Mouse (Mus musculus): ENCODE data around the gene Klhl22. TPM values are rescaled to one million over a fixed set of nuclear protein-coding genes. Genes with fewer than 3 reads are reported as not detected.

Klhl22 gene
- polyA plus RNA-seq, 1 experiment from 2014 or later, result 98.9 TPM

DNA sequence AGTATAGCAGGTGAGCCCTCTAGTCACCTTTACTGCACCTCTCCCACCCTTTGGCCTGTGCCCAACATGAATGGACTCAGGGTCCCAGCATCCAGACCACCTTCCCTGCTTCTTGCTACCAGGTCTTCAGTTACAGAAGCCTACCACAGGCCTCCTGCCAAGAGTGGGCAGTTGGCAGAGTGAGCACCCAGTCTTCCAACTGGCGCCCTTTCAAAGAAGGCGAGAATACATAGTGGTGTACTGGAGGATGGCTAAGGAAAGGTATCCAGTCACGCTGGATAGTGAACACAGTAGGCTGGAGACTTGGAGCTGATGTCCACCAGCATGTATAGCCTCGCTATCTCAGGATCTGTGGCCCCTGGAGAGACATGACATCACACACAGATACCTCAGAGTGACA, 34.6 kb downstream of the Klhl22 start:
- no peak for ATAC-seq (ENCODE audit: low read depth)
- 92% methylated on average over 4 of the region's 4 CpGs for WGBS
- Histone ChIP-seq H3K4me1 (ENCODE audit: control insufficient read depth, insufficient read depth, low read length) (peaks cover 14% of the 10 kb centered on the region), H3K4me2 (ENCODE audit: low read depth, low read length) (no peak overlapping the region), H3K9me3 (ENCODE audit: control insufficient read depth, low read length) (no peaks in the 10 kb centered on the region), H3K36me3 (ENCODE audit: control insufficient read depth, insufficient read depth, low read length) (peaks cover 24% of the 10 kb centered on the region), H3K27me3 (ENCODE audit: control insufficient read depth, insufficient read depth, low read length) (peaks cover 31% of the 10 kb centered on the region), H3K9ac (replicated peaks; ENCODE audit: low read depth, low read length) (no peak overlapping the region), H3K4me3 (ENCODE audit: low read depth, low read length) (no peak overlapping the region), H3K27ac (ENCODE audit: low read depth, low read length) (no peak overlapping the region)

DNA sequence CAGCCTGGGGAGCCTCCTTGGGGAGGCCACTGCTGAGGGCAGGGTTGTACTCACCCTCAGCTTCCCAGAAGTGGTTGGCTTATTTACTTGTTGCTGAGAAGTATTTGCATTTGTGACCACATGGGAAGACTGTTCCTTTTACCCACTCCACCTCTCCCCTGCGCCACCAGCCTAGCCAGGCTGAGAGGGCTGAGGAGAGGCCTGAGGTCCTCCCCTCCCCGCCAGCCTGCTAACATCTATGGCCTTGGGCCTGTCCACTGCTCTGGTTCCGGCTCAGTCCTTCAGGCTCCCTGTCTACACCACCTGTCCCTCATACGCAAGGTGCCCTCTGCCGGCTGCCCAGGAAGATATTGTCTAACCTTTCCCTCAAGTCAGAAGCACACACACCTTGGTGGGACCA, 36.2 kb downstream of the Klhl22 start:
- no peaks in the 10 kb centered on the region for H3K9me3 ChIP-seq (ENCODE audit: control insufficient read depth, low read length)
- H3K4me3 ChIP-seq (ENCODE audit: low read depth, low read length), result no peak overlapping the region
- no peak overlapping the region for H3K4me2 ChIP-seq (ENCODE audit: low read depth, low read length)
- no peak overlapping the region for H3K27ac ChIP-seq (ENCODE audit: low read depth, low read length)
- H3K27me3 ChIP-seq (ENCODE audit: control insufficient read depth, insufficient read depth, low read length), result peaks cover 44% of the 10 kb centered on the region
- no peak overlapping the region for H3K9ac ChIP-seq (replicated peaks; ENCODE audit: low read depth, low read length)
- peaks cover 14% of the 10 kb centered on the region; the same call in 1 of the 2 replicates for H3K36me3 ChIP-seq (ENCODE audit: control insufficient read depth, insufficient read depth, low read length)
- 77% methylated on average over 5 of the region's 5 CpGs for WGBS
- H3K4me1 ChIP-seq (ENCODE audit: control insufficient read depth, insufficient read depth, low read length), result peaks cover 14% of the 10 kb centered on the region
- ATAC-seq (ENCODE audit: low read depth), result no peak

DNA sequence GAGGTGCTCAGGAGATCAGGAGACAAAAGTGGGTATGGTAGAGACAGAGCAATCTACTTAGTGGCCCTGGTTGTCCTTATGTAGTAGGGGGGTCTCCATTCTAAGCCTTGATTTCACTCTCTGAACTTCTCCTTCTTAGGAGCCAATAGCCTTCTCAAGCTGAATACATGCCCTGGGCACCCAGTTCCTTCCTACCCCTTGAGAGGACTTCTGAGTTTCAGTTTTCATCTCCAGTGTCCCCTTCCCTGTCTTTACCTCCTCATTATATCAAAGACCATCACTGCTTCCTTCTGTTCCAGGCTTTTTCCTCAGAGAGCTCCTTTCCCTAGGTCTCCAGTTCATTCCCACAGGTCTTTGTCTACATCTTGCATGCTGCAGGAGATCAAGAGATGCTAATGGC, 37.1 kb downstream of the Klhl22 start:
- H3K4me2 ChIP-seq (ENCODE audit: low read depth, low read length), result peak overlapping the region; percentile 76
- ATAC-seq (ENCODE audit: low read depth), result no peak
- no peak overlapping the region for H3K27ac ChIP-seq (ENCODE audit: low read depth, low read length)
- peaks cover 14% of the 10 kb centered on the region for H3K4me1 ChIP-seq (ENCODE audit: control insufficient read depth, insufficient read depth, low read length)
- peaks cover 53% of the 10 kb centered on the region for H3K27me3 ChIP-seq (ENCODE audit: control insufficient read depth, insufficient read depth, low read length)
- H3K9me3 ChIP-seq (ENCODE audit: control insufficient read depth, low read length), result no peaks in the 10 kb centered on the region
- H3K9ac ChIP-seq (replicated peaks; ENCODE audit: low read depth, low read length), result no peak overlapping the region
- peak overlapping the region; percentile 39 for H3K4me3 ChIP-seq (ENCODE audit: low read depth, low read length)
- peaks cover 11% of the 10 kb centered on the region; the same call in 1 of the 2 replicates for H3K36me3 ChIP-seq (ENCODE audit: control insufficient read depth, insufficient read depth, low read length)

DNA sequence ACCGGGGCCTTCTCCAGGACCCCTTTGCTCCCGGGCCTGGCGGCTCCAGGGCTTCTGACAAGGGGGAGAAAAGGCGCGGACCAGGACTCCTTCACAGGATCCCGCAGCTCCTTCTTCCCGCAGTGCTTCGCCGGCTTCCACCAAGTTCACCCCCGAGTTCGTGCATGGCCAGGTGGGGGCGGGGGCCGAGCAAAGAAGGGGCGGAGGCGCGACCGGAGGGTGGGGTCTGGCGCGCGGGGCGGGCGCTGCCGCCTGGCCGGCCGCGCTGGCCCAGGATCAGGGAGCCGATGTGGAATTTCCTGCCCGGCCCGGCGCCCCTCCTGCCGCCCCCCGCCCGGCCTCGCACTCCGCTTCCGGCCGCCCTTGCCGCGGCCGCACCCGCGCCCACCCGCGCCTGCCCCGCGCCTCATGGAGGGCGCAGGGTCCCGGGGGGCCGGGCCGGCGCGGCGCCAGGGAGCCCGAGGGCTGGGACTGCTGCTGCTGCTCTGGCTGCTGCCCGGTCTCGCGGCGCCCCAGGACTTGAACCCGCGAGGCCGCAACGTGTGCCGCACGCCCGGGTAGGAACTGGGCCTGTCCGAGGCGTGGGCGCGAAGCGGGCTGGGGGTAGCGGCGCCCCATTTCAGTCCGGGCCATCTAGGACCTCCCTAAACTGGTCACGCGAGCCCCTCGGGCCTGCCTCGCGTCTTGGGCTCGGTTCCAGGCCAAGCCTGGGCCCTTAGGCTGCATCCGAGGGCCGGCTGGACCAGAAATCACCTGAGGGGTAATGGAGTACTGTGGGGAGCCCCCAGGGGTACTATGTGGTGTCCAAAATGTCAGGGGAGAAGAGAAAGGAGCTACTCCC, 37.8 kb downstream of the Klhl22 start, which contains the start of gene Scarf2:
Gene Scarf2, plus strand, starts transcription at position 312 of the 841 bp plus-strand sequence.
- H3K4me3 ChIP-seq (ENCODE audit: low read depth, low read length), result peak within 1 kb of the TSS; percentile 39
- peak within 1 kb of the TSS; percentile 76 for H3K4me2 ChIP-seq (ENCODE audit: low read depth, low read length)
- under 1% methylated on average over 65 of the region's 81 CpGs for WGBS
- peaks cover 6% of the 10 kb centered on the region; the same call in 1 of the 2 replicates for H3K36me3 ChIP-seq (ENCODE audit: control insufficient read depth, insufficient read depth, low read length)
- H3K9ac ChIP-seq (replicated peaks; ENCODE audit: low read depth, low read length), result peak within 1 kb of the TSS; percentile 53
- peak; percentile 23; the same call in 1 of the 2 replicates for ATAC-seq (ENCODE audit: low read depth)
- peaks cover 15% of the 10 kb centered on the region for H3K4me1 ChIP-seq (ENCODE audit: control insufficient read depth, insufficient read depth, low read length)
- H3K9me3 ChIP-seq (ENCODE audit: control insufficient read depth, low read length), result no peaks in the 10 kb centered on the region
- H3K27ac ChIP-seq (ENCODE audit: low read depth, low read length), result no peak within 1 kb of the TSS; the same call in 1 of the 2 replicates
- peaks cover 59% of the 10 kb centered on the region for H3K27me3 ChIP-seq (ENCODE audit: control insufficient read depth, insufficient read depth, low read length)

GRCm38 (mm10) chr16:17797812-17798311, 38.4 kb downstream of the Klhl22 start:
- Histone ChIP-seq H3K9me3 (ENCODE audit: control insufficient read depth, low read length) (no peaks in the 10 kb centered on the region), H3K9ac (replicated peaks; ENCODE audit: low read depth, low read length) (peak overlapping the region; percentile 53; the same call in 1 of the 2 replicates), H3K27me3 (ENCODE audit: control insufficient read depth, insufficient read depth, low read length) (peaks cover 66% of the 10 kb centered on the region), H3K4me2 (ENCODE audit: low read depth, low read length) (peak overlapping the region; percentile 76), H3K27ac (ENCODE audit: low read depth, low read length) (no peak overlapping the region), H3K4me1 (ENCODE audit: control insufficient read depth, insufficient read depth, low read length) (peaks cover 21% of the 10 kb centered on the region), H3K4me3 (ENCODE audit: low read depth, low read length) (peak overlapping the region; percentile 39; the same call in 1 of the 2 replicates), H3K36me3 (ENCODE audit: control insufficient read depth, insufficient read depth, low read length) (no peaks in the 10 kb centered on the region)
- WGBS, result 5% methylated on average over 29 of the region's 29 CpGs
- ATAC-seq (ENCODE audit: low read depth), result peak; percentile 13; the same call in 1 of the 2 replicates

DNA sequence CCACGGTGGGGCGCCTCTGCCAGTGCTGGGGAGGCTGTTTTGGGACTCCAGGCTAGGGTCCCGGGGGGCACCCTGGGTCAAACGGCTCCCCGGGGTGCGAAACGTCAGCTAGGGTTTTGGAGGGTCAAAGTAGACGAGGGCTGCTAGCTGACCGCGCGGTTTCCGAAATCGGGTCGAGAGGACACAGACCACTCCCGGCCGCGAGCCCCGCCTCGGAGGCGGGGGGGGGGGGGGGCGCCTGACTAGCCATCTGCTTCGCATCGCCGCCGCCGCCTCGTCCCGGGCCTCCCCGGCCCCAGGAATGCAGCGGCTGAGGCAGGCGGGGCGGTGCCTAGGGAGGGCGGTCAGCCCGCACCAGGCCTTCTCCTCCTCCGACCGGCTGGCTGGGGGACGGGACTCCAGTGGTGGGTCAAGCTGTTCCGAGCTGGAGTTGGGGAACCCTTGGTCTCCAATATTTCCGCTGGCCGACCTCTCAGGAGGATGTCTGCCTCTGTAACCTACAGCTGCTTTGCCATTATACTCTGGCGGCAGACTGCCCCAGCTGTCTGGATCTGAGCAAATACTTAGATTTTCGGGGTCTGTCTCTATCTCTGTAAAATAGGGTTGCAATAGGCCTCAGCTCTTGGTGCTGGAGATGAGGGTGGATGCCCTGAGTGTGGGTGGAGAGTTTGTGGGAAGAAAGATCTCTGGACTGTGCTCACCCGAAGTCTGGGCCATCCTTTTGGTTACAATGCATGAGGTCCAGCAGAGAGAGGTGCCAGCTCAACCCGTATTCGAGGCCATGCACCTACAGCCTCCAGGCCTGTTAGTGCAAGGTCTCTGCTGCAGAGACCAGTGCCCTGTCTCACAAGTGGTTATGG, 39.1 kb downstream of the Klhl22 start:
- Histone ChIP-seq H3K27me3 (ENCODE audit: control insufficient read depth, insufficient read depth, low read length) (peaks cover 72% of the 10 kb centered on the region), H3K4me3 (ENCODE audit: low read depth, low read length) (peak overlapping the region; percentile 39; the same call in 1 of the 2 replicates), H3K9ac (replicated peaks; ENCODE audit: low read depth, low read length) (peak overlapping the region; percentile 53; the same call in 1 of the 2 replicates), H3K4me1 (ENCODE audit: control insufficient read depth, insufficient read depth, low read length) (peaks cover 28% of the 10 kb centered on the region), H3K36me3 (ENCODE audit: control insufficient read depth, insufficient read depth, low read length) (no peaks in the 10 kb centered on the region), H3K4me2 (ENCODE audit: low read depth, low read length) (peak overlapping the region; percentile 76), H3K27ac (ENCODE audit: low read depth, low read length) (no peak overlapping the region), H3K9me3 (ENCODE audit: control insufficient read depth, low read length) (no peaks in the 10 kb centered on the region)
- ATAC-seq (ENCODE audit: low read depth), result no peak
- WGBS, result 1% methylated on average over 23 of the region's 45 CpGs

DNA sequence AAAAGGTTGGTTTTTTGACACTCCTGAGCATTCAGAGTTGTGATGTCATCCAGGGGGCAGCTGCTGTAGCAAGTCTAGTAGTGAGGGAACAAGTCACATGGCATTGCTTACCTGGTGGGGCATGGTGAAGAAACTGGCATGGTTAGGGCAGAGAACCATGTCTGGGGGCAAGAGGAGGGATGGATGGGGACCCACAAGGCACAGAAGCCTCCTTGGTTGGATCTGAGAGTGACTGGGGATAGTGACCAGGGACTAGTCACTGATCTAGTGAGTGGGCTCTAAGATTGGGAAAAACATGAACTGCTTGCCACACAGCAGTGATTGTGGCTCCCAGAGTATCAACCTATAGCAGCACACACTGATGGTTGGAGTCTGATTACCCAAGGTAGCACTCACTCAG, 40.2 kb downstream of the Klhl22 start:
- H3K27me3 ChIP-seq (ENCODE audit: control insufficient read depth, insufficient read depth, low read length), result peaks cover 82% of the 10 kb centered on the region

GRCm38 (mm10) chr16:17801777-17802455, 42.5 kb downstream of the Klhl22 start:
- H3K27ac ChIP-seq (ENCODE audit: low read depth, low read length), result no peak overlapping the region
- H3K9ac ChIP-seq (replicated peaks; ENCODE audit: low read depth, low read length), result no peak overlapping the region
- H3K4me3 ChIP-seq (ENCODE audit: low read depth, low read length), result peak overlapping the region; percentile 31; the same call in 1 of the 2 replicates
- no peaks in the 10 kb centered on the region for H3K9me3 ChIP-seq (ENCODE audit: control insufficient read depth, low read length)
- H3K4me1 ChIP-seq (ENCODE audit: control insufficient read depth, insufficient read depth, low read length), result peaks cover 39% of the 10 kb centered on the region
- H3K27me3 ChIP-seq (ENCODE audit: control insufficient read depth, insufficient read depth, low read length), result peaks cover 86% of the 10 kb centered on the region
- ATAC-seq (ENCODE audit: low read depth), result no peak
- WGBS, result 5% methylated on average over 7 of the region's 7 CpGs
- H3K36me3 ChIP-seq (ENCODE audit: control insufficient read depth, insufficient read depth, low read length), result no peaks in the 10 kb centered on the region
- no peak overlapping the region for H3K4me2 ChIP-seq (ENCODE audit: low read depth, low read length)

More for the DNA sequence above, 40.2 kb downstream of the Klhl22 start:
- no peak overlapping the region for H3K4me2 ChIP-seq (ENCODE audit: low read depth, low read length)
- H3K9me3 ChIP-seq (ENCODE audit: control insufficient read depth, low read length), result no peaks in the 10 kb centered on the region
- H3K4me1 ChIP-seq (ENCODE audit: control insufficient read depth, insufficient read depth, low read length), result peaks cover 33% of the 10 kb centered on the region
- no peak for ATAC-seq (ENCODE audit: low read depth)
- H3K4me3 ChIP-seq (ENCODE audit: low read depth, low read length), result no peak overlapping the region
- H3K9ac ChIP-seq (replicated peaks; ENCODE audit: low read depth, low read length), result no peak overlapping the region
- H3K27ac ChIP-seq (ENCODE audit: low read depth, low read length), result no peak overlapping the region
- H3K36me3 ChIP-seq (ENCODE audit: control insufficient read depth, insufficient read depth, low read length), result no peaks in the 10 kb centered on the region

Data from neural tube, embryonic 14.5 days (tissue).